Mouse (Mus musculus): ENCODE measurements around the gene Rflna. TPM values are rescaled to one million over a fixed set of nuclear protein-coding genes. Genes with fewer than 3 reads are reported as not detected.
A peak's percentile ranks its signal among the peaks of the same experiment; 100 is the strongest.

Rflna gene
- polyA plus RNA-seq, 1 experiment from 2014 or later: 9.3 TPM

GRCm38 (mm10) chr5:125052237-125052602, 49.2 kb downstream of the Rflna start:
- Histone ChIP-seq H3K27me3 (ENCODE audit: insufficient read depth, low read length) (no peaks in the 10 kb centered on the region), H3K9me3 (ENCODE audit: low read depth, low read length) (no peaks in the 10 kb centered on the region), H3K4me2 (no peak overlapping the region), H3K9ac (no peak overlapping the region), H3K4me1 (ENCODE audit: insufficient read depth) (peaks cover 30% of the 10 kb centered on the region), H3K36me3 (ENCODE audit: insufficient read depth) (peaks cover 82% of the 10 kb centered on the region), H3K4me3 (ENCODE audit: low read depth, low read length) (no peak overlapping the region), H3K27ac (ENCODE audit: low read depth) (peak overlapping the region; percentile 69; the same call in 1 of the 2 replicates)
- DNase-seq: no peak
- 52% methylated on average over 10 of the region's 10 CpGs for WGBS
- ATAC-seq (ENCODE audit: insufficient read depth): no peak
- TF ChIP-seq CTCF (IDR thresholded peaks at IDR 0.05; ENCODE audit: low read depth): no peak

- WGBS: 42% methylated on average over 23 of the region's 23 CpGs
- Histone ChIP-seq H3K27me3 (ENCODE audit: insufficient read depth, low read length) (no peaks in the 10 kb centered on the region), H3K9me3 (ENCODE audit: low read depth, low read length) (no peaks in the 10 kb centered on the region), H3K4me1 (ENCODE audit: insufficient read depth) (peaks cover 36% of the 10 kb centered on the region), H3K27ac (ENCODE audit: low read depth) (peak overlapping the region; percentile 69), H3K4me3 (ENCODE audit: low read depth, low read length) (no peak overlapping the region), H3K36me3 (ENCODE audit: insufficient read depth) (peaks cover 76% of the 10 kb centered on the region), H3K4me2 (no peak overlapping the region), H3K9ac (no peak overlapping the region)
- TF ChIP-seq CTCF (IDR thresholded peaks at IDR 0.05; ENCODE audit: low read depth): no peak
- peak; percentile 48 for ATAC-seq (ENCODE audit: insufficient read depth)
- peak; percentile 79 for DNase-seq
Measured at GRCm38 (mm10) chr5:125052603-125053488, 49.8 kb downstream of the Rflna start.

GRCm38 (mm10) chr5:125053661-125054060, 50.6 kb downstream of the Rflna start:
- DNase-seq (no peak), ATAC-seq (ENCODE audit: insufficient read depth) (no peak)
- peaks cover 44% of the 10 kb centered on the region for H3K4me1 ChIP-seq (ENCODE audit: insufficient read depth)
- H3K9me3 ChIP-seq (ENCODE audit: low read depth, low read length): no peaks in the 10 kb centered on the region
- WGBS: 62% methylated on average over 7 of the region's 7 CpGs
- no peak overlapping the region for H3K9ac ChIP-seq
- peak overlapping the region; percentile 69 for H3K27ac ChIP-seq (ENCODE audit: low read depth)
- no peaks in the 10 kb centered on the region for H3K27me3 ChIP-seq (ENCODE audit: insufficient read depth, low read length)
- no peak for TF ChIP-seq CTCF (IDR thresholded peaks at IDR 0.05; ENCODE audit: low read depth)
- H3K4me3 ChIP-seq (ENCODE audit: low read depth, low read length): no peak overlapping the region
- no peak overlapping the region for H3K4me2 ChIP-seq
- H3K36me3 ChIP-seq (ENCODE audit: insufficient read depth): peaks cover 68% of the 10 kb centered on the region

GRCm38 (mm10) chr5:125055901-125056300, 52.9 kb downstream of the Rflna start:
- peak overlapping the region; percentile 90; the same call in 1 of the 2 replicates for H3K27ac ChIP-seq (ENCODE audit: low read depth)
- H3K9ac ChIP-seq: no peak overlapping the region
- H3K9me3 ChIP-seq (ENCODE audit: low read depth, low read length): no peaks in the 10 kb centered on the region
- no peaks in the 10 kb centered on the region for H3K27me3 ChIP-seq (ENCODE audit: insufficient read depth, low read length)
- H3K36me3 ChIP-seq (ENCODE audit: insufficient read depth): peaks cover 45% of the 10 kb centered on the region
- no peak for DNase-seq
- WGBS: 44% methylated on average over 8 of the region's 8 CpGs
- H3K4me2 ChIP-seq: peak overlapping the region; percentile 56; the same call in 1 of the 2 replicates
- no peak for TF ChIP-seq CTCF (IDR thresholded peaks at IDR 0.05; ENCODE audit: low read depth)
- H3K4me1 ChIP-seq (ENCODE audit: insufficient read depth): peaks cover 51% of the 10 kb centered on the region
- H3K4me3 ChIP-seq (ENCODE audit: low read depth, low read length): no peak overlapping the region
- no peak for ATAC-seq (ENCODE audit: insufficient read depth)

- H3K4me2 ChIP-seq: peak overlapping the region; percentile 56
- WGBS: 25% methylated on average over 6 of the region's 6 CpGs
Measured at GRCm38 (mm10) chr5:125056331-125056695, 53.3 kb downstream of the Rflna start.

GRCm38 (mm10) chr5:125056696-125057554, 53.9 kb downstream of the Rflna start:
- ATAC-seq (ENCODE audit: insufficient read depth) (peak; percentile 60), DNase-seq (peak; percentile 78)
- peak overlapping the region; percentile 56 for H3K4me2 ChIP-seq
- H3K4me1 ChIP-seq (ENCODE audit: insufficient read depth): peaks cover 51% of the 10 kb centered on the region
- H3K9me3 ChIP-seq (ENCODE audit: low read depth, low read length): no peaks in the 10 kb centered on the region
- H3K4me3 ChIP-seq (ENCODE audit: low read depth, low read length): peak overlapping the region; percentile 22; the same call in 1 of the 2 replicates
- peak overlapping the region; percentile 90 for H3K27ac ChIP-seq (ENCODE audit: low read depth)
- 6% methylated on average over 19 of the region's 19 CpGs for WGBS
- no peak for TF ChIP-seq CTCF (IDR thresholded peaks at IDR 0.05; ENCODE audit: low read depth)
- H3K36me3 ChIP-seq (ENCODE audit: insufficient read depth): peaks cover 40% of the 10 kb centered on the region
- no peaks in the 10 kb centered on the region for H3K27me3 ChIP-seq (ENCODE audit: insufficient read depth, low read length)
- H3K9ac ChIP-seq: 0 out of 2 replicates have a peak overlapping the region, but pooled peaks have one; percentile 4

More at GRCm38 (mm10) chr5:125056331-125056695, 53.3 kb downstream of the Rflna start:
- TF ChIP-seq CTCF (IDR thresholded peaks at IDR 0.05; ENCODE audit: low read depth): 0 out of 2 replicates have a peak, but pooled peaks have one; percentile 22
- no peak overlapping the region for H3K9ac ChIP-seq
- no peaks in the 10 kb centered on the region for H3K9me3 ChIP-seq (ENCODE audit: low read depth, low read length)
- peak overlapping the region; percentile 90; the same call in 1 of the 2 replicates for H3K27ac ChIP-seq (ENCODE audit: low read depth)
- H3K4me1 ChIP-seq (ENCODE audit: insufficient read depth): peaks cover 51% of the 10 kb centered on the region
- peaks cover 41% of the 10 kb centered on the region for H3K36me3 ChIP-seq (ENCODE audit: insufficient read depth)
- no peaks in the 10 kb centered on the region for H3K27me3 ChIP-seq (ENCODE audit: insufficient read depth, low read length)
- DNase-seq (peak; percentile 49), ATAC-seq (ENCODE audit: insufficient read depth) (no peak)
- no peak overlapping the region for H3K4me3 ChIP-seq (ENCODE audit: low read depth, low read length)

All from lung, embryonic 14.5 days (tissue).